In genomic region chr15:31404346-31404745, GRCm38 (mm10) we compare ENCODE assay signal across 23 mouse cellular contexts. TPM values are rescaled to one million over a fixed set of nuclear protein-coding genes. Genes with fewer than 3 reads are reported as not detected.
"Had no signal": no experiment of that assay in that cellular context is flagged by ENCODE, and none has a peak within 500 bp of the region (broad histone marks: within the 10 kb centered on the region; RNA-seq: fewer than 3 reads in every experiment).

No protein-coding gene starts in this region.

- H3K36me3 ChIP-seq: heart, embryonic 13.5 days; heart, embryonic 15.5 days; hindbrain, embryonic 10.5 days; hindbrain, embryonic 12.5 days; intestine, embryonic 15.5 days; limb, embryonic 13.5 days; limb, embryonic 15.5 days; liver, embryonic 12.5 days had no signal

- H3K27ac ChIP-seq: heart, adult 2 months; heart, embryonic 13.5 days; heart, embryonic 15.5 days; hindbrain, embryonic 10.5 days; hindbrain, embryonic 12.5 days; hindbrain, embryonic 14.5 days; intestine, embryonic 15.5 days; layer of hippocampus, adult 2 months; limb, embryonic 13.5 days; limb, embryonic 15.5 days; liver, embryonic 12.5 days; liver, embryonic 14.5 days had no signal

- H3K27me3 ChIP-seq: heart, embryonic 13.5 days; heart, embryonic 15.5 days; hindbrain, embryonic 12.5 days; intestine, embryonic 15.5 days; limb, embryonic 13.5 days; limb, embryonic 15.5 days; liver, embryonic 12.5 days had no signal

- DNase-seq: gastrocnemius, postnatal 10 days; gastrocnemius, postnatal 25 days; heart, adult 2 months; heart, postnatal 14 days; heart, postnatal 4 days; kidney, adult 18-20 months; kidney, adult 8-10 months; kidney, postnatal 10 days; kidney, postnatal 4 days; left cerebral cortex, postnatal 4 days had no signal

- H3K4me1 ChIP-seq: hindbrain, embryonic 10.5 days; limb, embryonic 13.5 days; limb, embryonic 15.5 days; liver, embryonic 12.5 days had no signal

- H3K4me3 ChIP-seq: heart, adult 2 months; heart, embryonic 13.5 days; heart, embryonic 15.5 days; hindbrain, embryonic 10.5 days; hindbrain, embryonic 12.5 days; intestine, embryonic 15.5 days; layer of hippocampus, adult 2 months; limb, embryonic 13.5 days; limb, embryonic 15.5 days; liver, embryonic 12.5 days had no signal

RNA-seq across cellular contexts. Expression of gene Ankrd33b, which starts 36.8 kb away (rescaled TPM):
- polyA plus RNA-seq: inflammation-experienced regulatory T-cells, adult 6 months had no signal

RNA-seq across cellular contexts. Expression of gene Ropn1l, which starts 49.2 kb away (rescaled TPM):
- total RNA-seq: gastrocnemius, adult 18-20 months; gastrocnemius, postnatal 25 days; heart, adult 2 months had no signal
